Mouse (Mus musculus): ENCODE results near the gene Dop1b.
"Not testable (repeated sequence)": the region's sequence is repeated elsewhere in the genome, so short reads cannot be mapped to it uniquely, and the experiment has no call there.

GRCm38 (mm10) chr16:93826478-93826877 lies 114.8 kb downstream of the Dop1b start:
- not testable (repeated sequence) for TF ChIP-seq POLR2A (IDR thresholded peaks at IDR 0.05; ENCODE audit: control insufficient read depth, low read depth, low read length); CTCF (IDR thresholded peaks at IDR 0.05; ENCODE audit: control insufficient read depth, insufficient read depth, insufficient replicate concordance, low read depth, low read length)

Data from testis, adult 2 months (tissue).